Mouse (Mus musculus) liver, adult 2 months (tissue): ENCODE measurements around the gene Il18.

Source experiments
- CTCF ChIP-seq: fragments of 200-500 bp; IDR thresholded peaks from 2 replicates; pipeline ENCODE4 v1.5.1; 2011; ENCODE audit warnings: low read depth, low read length, control low read depth
- POLR2A ChIP-seq: fragments of 200-500 bp; IDR thresholded peaks from 2 replicates; pipeline ENCODE4 v1.6.1; 2011; ENCODE audit warnings: low read length, control low read depth; ENCODE audit not compliant: insufficient read depth; ENCODE audit errors: extremely low read depth

DNA sequence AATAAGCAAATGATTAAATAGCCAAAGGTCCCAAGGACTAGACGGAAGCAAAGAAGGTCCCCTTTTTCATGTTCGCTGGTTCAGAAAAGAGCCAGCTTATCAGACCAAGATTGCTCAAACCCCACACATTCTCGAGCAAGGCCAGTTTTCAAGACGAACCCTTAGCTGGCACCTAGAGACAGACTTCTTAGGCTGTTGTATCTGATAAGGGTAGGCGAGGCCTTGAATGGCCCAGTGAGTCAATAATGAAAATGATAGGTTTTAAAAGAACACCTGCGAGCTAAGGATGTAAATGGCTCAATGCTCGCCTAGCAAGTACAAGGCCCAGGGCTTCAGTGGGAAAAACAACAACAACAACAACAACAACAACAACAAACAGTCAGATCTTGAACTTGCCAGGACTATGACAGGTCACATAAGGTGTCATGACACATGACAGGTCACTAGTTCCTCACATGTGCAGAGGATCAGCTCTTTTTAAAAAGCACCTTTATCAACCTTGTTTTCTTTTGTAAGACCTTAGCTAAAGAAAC, 18.0 kb upstream of the Il18 start:
- TF ChIP-seq CTCF, result no peak
- no peak for TF ChIP-seq POLR2A
